Mouse (Mus musculus) bone marrow macrophage, adult 2 months (primary cell): ENCODE results near the gene Serpinf2.

ENCODE experiments used
- CTCF ChIP-seq: IDR thresholded peaks from 2 replicates; pipeline ENCODE4 v1.5.1; 2012; ENCODE audit warnings: low read depth, mild to moderate bottlenecking, low read length, moderate library complexity
- POLR2A ChIP-seq: IDR thresholded peaks from 2 replicates; pipeline ENCODE4 v1.6.1; 2012; ENCODE audit warnings: mild to moderate bottlenecking, low read depth, low read length, borderline replicate concordance

DNA sequence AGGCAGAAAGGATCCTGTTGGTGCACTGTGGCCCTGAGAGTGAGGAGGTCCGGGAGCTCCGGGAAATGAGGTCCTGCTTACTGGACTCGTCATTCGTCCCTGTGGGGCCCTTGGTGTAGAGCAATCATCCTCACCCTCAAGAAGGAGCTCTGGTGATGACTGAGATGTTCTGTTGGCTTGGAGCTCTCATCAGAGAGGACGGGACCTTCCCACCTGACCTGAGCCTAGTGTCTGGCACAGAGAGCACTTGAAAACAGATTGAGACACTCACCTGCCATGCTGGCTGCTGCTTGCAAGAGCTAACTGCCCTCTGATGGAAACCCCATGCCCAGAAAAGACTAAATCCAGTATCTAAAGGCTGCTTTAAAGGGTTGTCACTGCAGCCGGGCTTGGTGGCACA is 34.6 kb downstream of the Serpinf2 start:
- TF ChIP-seq CTCF (no peak), POLR2A (no peak)
